Mouse (Mus musculus): ENCODE results near the gene Dcn.

Gene Dcn

GRCm38 (mm10) chr10:97479004-97479766 lies at the start of gene Dcn:
Dcn (plus strand) TSS chr10:97479609.
- DNase-seq (ENCODE audit: low read depth in 2 of 2, low spot score in 2 of 2) = no peak

GRCm38 (mm10) chr10:97436662-97437061 lies 42.7 kb upstream of the Dcn start:
- DNase-seq (ENCODE audit: low read depth in 2 of 2, low spot score in 2 of 2) = no peak

GRCm38 (mm10) chr10:97442300-97442699 lies 37.1 kb upstream of the Dcn start:
- no peak for DNase-seq (ENCODE audit: low read depth in 2 of 2, low spot score in 2 of 2)

- DNase-seq (ENCODE audit: low read depth in 2 of 2, low spot score in 2 of 2) = no peak
Observed at GRCm38 (mm10) chr10:97446486-97446885, 32.9 kb upstream of the Dcn start.

- DNase-seq (ENCODE audit: low read depth in 2 of 2, low spot score in 2 of 2) = no peak
Observed at GRCm38 (mm10) chr10:97452886-97453285, 26.5 kb upstream of the Dcn start.

GRCm38 (mm10) chr10:97453529-97453928 lies 25.9 kb upstream of the Dcn start:
- DNase-seq (ENCODE audit: low read depth in 2 of 2, low spot score in 2 of 2) = no peak

- no peak for DNase-seq (ENCODE audit: low read depth in 2 of 2, low spot score in 2 of 2)
Observed at GRCm38 (mm10) chr10:97456993-97457392, 22.4 kb upstream of the Dcn start.

GRCm38 (mm10) chr10:97466818-97467217 lies 12.6 kb upstream of the Dcn start:
- no peak for DNase-seq (ENCODE audit: low read depth in 2 of 2, low spot score in 2 of 2)

- no peak for DNase-seq (ENCODE audit: low read depth in 2 of 2, low spot score in 2 of 2)
Observed at GRCm38 (mm10) chr10:97469411-97470140, 9.8 kb upstream of the Dcn start.

GRCm38 (mm10) chr10:97475460-97475859 lies 3.9 kb upstream of the Dcn start:
- DNase-seq (ENCODE audit: low read depth in 2 of 2, low spot score in 2 of 2) = no peak

GRCm38 (mm10) chr10:97478259-97478658 lies 1.1 kb upstream of the Dcn start:
- no peak for DNase-seq (ENCODE audit: low read depth in 2 of 2, low spot score in 2 of 2)

- DNase-seq (ENCODE audit: low read depth in 2 of 2, low spot score in 2 of 2) = no peak
Observed at GRCm38 (mm10) chr10:97482150-97482549, 2.7 kb downstream of the Dcn start.

- no peak for DNase-seq (ENCODE audit: low read depth in 2 of 2, low spot score in 2 of 2)
Observed at GRCm38 (mm10) chr10:97484049-97484448, 4.6 kb downstream of the Dcn start.

GRCm38 (mm10) chr10:97485151-97485550 lies 5.7 kb downstream of the Dcn start:
- DNase-seq (ENCODE audit: low read depth in 2 of 2, low spot score in 2 of 2) = no peak

- no peak for DNase-seq (ENCODE audit: low read depth in 2 of 2, low spot score in 2 of 2)
Observed at GRCm38 (mm10) chr10:97486085-97486484, 6.7 kb downstream of the Dcn start.

GRCm38 (mm10) chr10:97487269-97487989 lies 8.0 kb downstream of the Dcn start:
- no peak for DNase-seq (ENCODE audit: low read depth in 2 of 2, low spot score in 2 of 2)

GRCm38 (mm10) chr10:97492367-97492980 lies 13.1 kb downstream of the Dcn start:
- no peak for DNase-seq (ENCODE audit: low read depth in 2 of 2, low spot score in 2 of 2)

- DNase-seq (ENCODE audit: low read depth in 2 of 2, low spot score in 2 of 2) = no peak
Observed at GRCm38 (mm10) chr10:97497646-97498045, 18.2 kb downstream of the Dcn start.

GRCm38 (mm10) chr10:97523366-97523765 lies 44.0 kb downstream of the Dcn start:
- DNase-seq (ENCODE audit: low read depth in 2 of 2, low spot score in 2 of 2) = no peak

- no peak for DNase-seq (ENCODE audit: low read depth in 2 of 2, low spot score in 2 of 2)
Observed at GRCm38 (mm10) chr10:97535697-97536096, 56.3 kb downstream of the Dcn start.

GRCm38 (mm10) chr10:97536921-97537320 lies 57.5 kb downstream of the Dcn start:
- no peak for DNase-seq (ENCODE audit: low read depth in 2 of 2, low spot score in 2 of 2)

Data from CD8-positive naive resting alpha-beta T cell, adult 2 months (primary cell).